Mouse (Mus musculus) lung, adult 2 months (tissue): ENCODE measurements around the gene Prss34.

ENCODE experiments used
- CTCF ChIP-seq: fragments of 200-500 bp; IDR thresholded peaks from 2 replicates; pipeline ENCODE4 v1.5.1; 2011; ENCODE audit warnings: mild to moderate bottlenecking, low read length, control low read depth; ENCODE audit not compliant: insufficient read depth
- POLR2A ChIP-seq: fragments of 200-500 bp; IDR thresholded peaks from 2 replicates; pipeline ENCODE4 v1.6.1; 2011; ENCODE audit warnings: low read depth, mild to moderate bottlenecking, control low read depth, low read length, borderline replicate concordance; ENCODE audit errors: extremely low read depth

DNA sequence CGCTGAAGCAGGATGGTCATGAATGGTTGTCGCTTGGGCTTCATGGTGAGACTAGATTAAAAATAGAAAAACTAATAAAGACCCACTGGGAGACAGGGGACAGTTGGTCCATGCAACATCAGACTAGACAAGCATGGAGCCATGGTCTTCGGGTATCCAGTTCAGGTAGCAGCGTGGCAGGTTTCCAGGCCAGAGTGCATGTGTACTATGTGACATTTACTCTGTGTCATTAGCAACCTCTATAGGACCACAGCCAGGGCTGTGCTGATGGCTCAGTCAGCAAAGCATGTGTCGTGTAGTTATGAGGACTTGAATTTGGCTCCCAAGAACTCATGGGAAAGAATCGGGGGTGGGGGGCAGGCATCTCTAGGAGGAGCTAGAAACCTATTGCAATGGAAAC, 41.8 kb downstream of the Prss34 start:
- TF ChIP-seq CTCF: no peak
- no peak for TF ChIP-seq POLR2A
